Mouse (Mus musculus) neural tube, embryonic 13.5 days (tissue): ENCODE data around the gene Itga1. TPM values are rescaled to one million over a fixed set of nuclear protein-coding genes. Genes with fewer than 3 reads are reported as not detected.

Experiments
- polyA plus RNA-seq: library from polyadenylated mRNA; unstranded; fragments of >200 nt; fragmentation: Nextera tagmentation; extraction: Ambion mirVana; gene quantifications from 2 replicates; pipeline ENCODE4 v1.2.1, GENCODE M21; 2015

Itga1 gene
- polyA plus RNA-seq, 1 experiment from 2014 or later: 8.4 TPM

Other genes with a start within 250 kb of the Itga1 start
- 2.0 and 2.9 TPM in 2 replicates for gene Itga2, start 169.9 kb downstream of the Itga1 start, polyA plus RNA-seq
- 4.2 and 4.5 TPM in 2 replicates for gene Pelo, start 11.8 kb downstream of the Itga1 start, polyA plus RNA-seq
- gene Gm49395, start within 50 bp of the Itga1 start, polyA plus RNA-seq: 2.6 TPM in 2 replicates